Mouse (Mus musculus): ENCODE results near the gene Gmds.

Gmds gene

GRCm38 (mm10) chr13:32266721-32267120, 71.8 kb downstream of the Gmds start:
- DNase-seq = no peak

- DNase-seq = peak; percentile 11
Measured at GRCm38 (mm10) chr13:32256121-32256520, 82.4 kb downstream of the Gmds start.

GRCm38 (mm10) chr13:32252276-32252675, 86.3 kb downstream of the Gmds start:
- no peak for DNase-seq

- DNase-seq = no peak
Measured at GRCm38 (mm10) chr13:32242200-32242599, 96.3 kb downstream of the Gmds start.

GRCm38 (mm10) chr13:32236269-32236678, 102.3 kb downstream of the Gmds start:
- DNase-seq = no peak

GRCm38 (mm10) chr13:32235046-32235445, 103.5 kb downstream of the Gmds start:
- no peak for DNase-seq

GRCm38 (mm10) chr13:32234019-32234418, 104.5 kb downstream of the Gmds start:
- DNase-seq = no peak

- DNase-seq = no peak
Measured at GRCm38 (mm10) chr13:32232391-32232790, 106.1 kb downstream of the Gmds start.

- no peak for DNase-seq
Measured at GRCm38 (mm10) chr13:32231956-32232355, 106.6 kb downstream of the Gmds start.

- DNase-seq = no peak
Measured at GRCm38 (mm10) chr13:32227874-32228562, 110.5 kb downstream of the Gmds start.

- no peak for DNase-seq
Measured at GRCm38 (mm10) chr13:32217647-32218046, 120.9 kb downstream of the Gmds start.

- peak; percentile 12 for DNase-seq
Measured at GRCm38 (mm10) chr13:32213702-32214452, 124.7 kb downstream of the Gmds start.

- DNase-seq = no peak
Measured at GRCm38 (mm10) chr13:32212125-32212524, 126.4 kb downstream of the Gmds start.

GRCm38 (mm10) chr13:32207172-32207908, 131.2 kb downstream of the Gmds start:
- no peak for DNase-seq

GRCm38 (mm10) chr13:32179906-32180305, 158.6 kb downstream of the Gmds start:
- DNase-seq = no peak

- DNase-seq = no peak
Measured at GRCm38 (mm10) chr13:32178682-32179081, 159.9 kb downstream of the Gmds start.

- DNase-seq = no peak
Measured at GRCm38 (mm10) chr13:32177852-32178453, 160.6 kb downstream of the Gmds start.

- no peak for DNase-seq
Measured at GRCm38 (mm10) chr13:32175028-32175427, 163.5 kb downstream of the Gmds start.

- no peak for DNase-seq
Measured at GRCm38 (mm10) chr13:32169173-32169572, 169.4 kb downstream of the Gmds start.

- DNase-seq = no peak
Measured at GRCm38 (mm10) chr13:32167806-32168205, 170.7 kb downstream of the Gmds start.

GRCm38 (mm10) chr13:32165581-32165980, 173.0 kb downstream of the Gmds start:
- no peak for DNase-seq

- DNase-seq = no peak
Measured at GRCm38 (mm10) chr13:32161567-32161966, 177.0 kb downstream of the Gmds start.

- no peak for DNase-seq
Measured at GRCm38 (mm10) chr13:32158240-32158639, 180.3 kb downstream of the Gmds start.

Measured in cerebellum, adult 9-11 months (tissue).